Mouse (Mus musculus) midbrain, embryonic 10.5 days (tissue): ENCODE measurements around the gene Btaf1. TPM values are rescaled to one million over a fixed set of nuclear protein-coding genes. Genes with fewer than 3 reads are reported as not detected.
"Not testable (repeated sequence)": the region's sequence is repeated elsewhere in the genome, so short reads cannot be mapped to it uniquely, and the experiment has no call there.

ENCODE experiments used
- DNase-seq: peaks from one replicate; pipeline ENCODE4 v3.0.0-alpha.2; 2017; ENCODE audit warnings: low spot score
- H3K27ac ChIP-seq: fragments of 300-500 bp; sonication (generic); replicated peaks from 2 replicates; pipeline ENCODE4 v1.5.1; 2016; ENCODE audit warnings: mild to moderate bottlenecking
- H3K27me3 ChIP-seq: fragments of 300-500 bp; sonication (generic); 2 replicates; pipeline ENCODE4 v1.6.1; 2016; ENCODE audit warnings: low read depth, mild to moderate bottlenecking; ENCODE audit not compliant: poor library complexity, severe bottlenecking
- H3K36me3 ChIP-seq: fragments of 300-500 bp; sonication (generic); 2 replicates; pipeline ENCODE4 v1.6.1; 2016; ENCODE audit warnings: mild to moderate bottlenecking, moderate library complexity
- H3K4me1 ChIP-seq: fragments of 300-500 bp; sonication (generic); 2 replicates; pipeline ENCODE4 v1.6.1; 2016
- H3K4me3 ChIP-seq: fragments of 300-500 bp; sonication (generic); 2 replicates; pipeline ENCODE4 v1.5.1; 2016; ENCODE audit warnings: mild to moderate bottlenecking, moderate library complexity
- H3K9me3 ChIP-seq: fragments of 300-500 bp; sonication (generic); replicated peaks from 2 replicates; pipeline ENCODE4 v1.6.1; 2016; ENCODE audit warnings: mild to moderate bottlenecking
- WGBS: fragments of 180-500 bp; shearing (Covaris S2); methylation state at CpG from one replicate; pipeline ENCODE4 v1.1.7; 2016; 5-methylcytosine and 5-hydroxymethylcytosine counted together
- polyA plus RNA-seq: library from polyadenylated mRNA; unstranded; fragments of >200 nt; fragmentation: Nextera tagmentation; extraction: Ambion mirVana; gene quantifications from 2 replicates; pipeline ENCODE4 v1.2.1, GENCODE M21; 2016

Btaf1 gene
- polyA plus RNA-seq, 1 experiment from 2014 or later, result 19.2 TPM

DNA sequence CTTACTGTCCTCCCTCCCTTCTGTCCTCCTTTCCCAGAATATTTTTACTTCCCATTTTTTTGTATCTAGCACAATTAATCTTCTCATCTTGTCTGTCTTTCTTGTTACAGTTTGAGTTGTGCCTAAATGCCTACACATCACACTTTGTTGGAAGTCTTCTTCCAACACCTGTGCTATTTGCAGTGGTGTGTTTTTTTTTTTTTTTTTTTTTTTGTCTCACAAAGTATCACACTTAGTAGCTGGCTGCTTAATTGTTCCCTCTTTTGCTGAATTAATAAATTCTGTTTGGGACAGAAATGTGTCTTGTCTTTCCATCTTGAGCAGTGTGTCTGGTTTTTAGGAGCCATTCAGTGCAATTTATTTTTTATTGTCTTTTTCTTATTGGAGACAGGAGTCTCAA is 3.9 kb downstream of the Btaf1 start:
- Histone ChIP-seq H3K9me3 (no peaks in the 10 kb centered on the region), H3K4me3 (no peak overlapping the region), H3K36me3 (peaks cover 6% of the 10 kb centered on the region; the same call in 1 of the 2 replicates), H3K4me1 (peaks cover 23% of the 10 kb centered on the region), H3K27me3 (no peaks in the 10 kb centered on the region), H3K27ac (no peak overlapping the region)
- no peak for DNase-seq

DNA sequence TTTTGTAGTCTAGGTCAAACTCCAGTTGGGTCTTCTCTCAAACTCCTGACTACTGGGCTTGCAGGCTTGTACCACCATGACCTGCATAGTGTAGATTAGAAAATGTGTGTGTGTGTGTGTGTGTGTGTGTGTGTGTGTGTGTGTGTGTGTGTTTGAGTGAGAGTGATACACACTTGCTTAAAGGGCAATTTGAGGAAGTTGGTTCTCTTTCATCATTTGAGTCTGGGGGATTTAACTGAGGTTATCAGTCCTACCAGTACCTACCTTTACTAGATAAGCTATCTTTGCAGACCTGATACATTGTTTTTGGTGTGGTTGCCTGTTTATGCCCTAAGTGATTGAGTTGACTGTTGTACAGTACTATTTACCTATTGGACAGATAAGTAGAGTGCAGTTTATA is 6.2 kb downstream of the Btaf1 start:
- DNase-seq, result no peak
- peaks cover 19% of the 10 kb centered on the region for H3K36me3 ChIP-seq
- peaks cover 12% of the 10 kb centered on the region for H3K4me1 ChIP-seq
- no peak overlapping the region for H3K27ac ChIP-seq
- no peaks in the 10 kb centered on the region for H3K27me3 ChIP-seq
- H3K4me3 ChIP-seq, result no peak overlapping the region
- H3K9me3 ChIP-seq, result no peaks in the 10 kb centered on the region

- Histone ChIP-seq H3K27ac (no peak overlapping the region), H3K9me3 (no peaks in the 10 kb centered on the region), H3K4me1 (peaks cover 7% of the 10 kb centered on the region; the same call in 1 of the 2 replicates), H3K27me3 (no peaks in the 10 kb centered on the region), H3K4me3 (no peak overlapping the region), H3K36me3 (peaks cover 19% of the 10 kb centered on the region)
- 85% methylated on average over 2 of the region's 2 CpGs for WGBS
- no peak for DNase-seq
Measured at GRCm38 (mm10) chr19:36932613-36933012, 6.7 kb downstream of the Btaf1 start.

DNA sequence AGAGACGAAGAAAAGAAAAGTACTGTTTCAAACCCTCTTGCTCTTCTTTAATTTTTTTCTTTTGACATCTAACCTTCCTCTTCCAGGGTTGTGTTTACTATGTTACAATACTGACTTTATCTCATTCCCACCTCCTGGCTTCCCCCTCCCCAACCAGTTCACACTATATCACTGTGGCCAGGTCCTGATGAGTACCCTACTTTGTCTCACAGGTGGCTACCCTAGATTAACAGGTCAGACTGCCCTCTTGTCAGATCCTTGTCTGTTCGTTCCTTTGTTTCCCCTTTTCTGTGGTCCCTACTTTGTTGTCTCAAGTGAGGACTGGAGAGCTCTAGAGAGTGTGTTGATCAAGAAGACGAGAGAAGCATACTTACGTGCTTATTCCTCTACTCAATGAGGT is 10.4 kb downstream of the Btaf1 start:
- peaks cover 24% of the 10 kb centered on the region for H3K36me3 ChIP-seq
- no peaks in the 10 kb centered on the region for H3K9me3 ChIP-seq
- H3K27me3 ChIP-seq, result no peaks in the 10 kb centered on the region
- no peak for DNase-seq
- 90% methylated on average over 4 of the region's 4 CpGs for WGBS
- no peak overlapping the region for H3K4me3 ChIP-seq
- no peak overlapping the region for H3K27ac ChIP-seq
- no peaks in the 10 kb centered on the region for H3K4me1 ChIP-seq

GRCm38 (mm10) chr19:36938008-36938407 is 12.1 kb downstream of the Btaf1 start:
- Histone ChIP-seq H3K4me1 (no peaks in the 10 kb centered on the region), H3K36me3 (peaks cover 27% of the 10 kb centered on the region), H3K9me3 (no peaks in the 10 kb centered on the region), H3K4me3 (no peak overlapping the region), H3K27ac (no peak overlapping the region), H3K27me3 (no peaks in the 10 kb centered on the region)
- DNase-seq, result no peak

- no peak overlapping the region for H3K27ac ChIP-seq
- H3K4me3 ChIP-seq, result no peak overlapping the region
- H3K9me3 ChIP-seq, result no peaks in the 10 kb centered on the region
- peaks cover 36% of the 10 kb centered on the region for H3K36me3 ChIP-seq
- no peaks in the 10 kb centered on the region for H3K27me3 ChIP-seq
- H3K4me1 ChIP-seq, result no peaks in the 10 kb centered on the region
- 91% methylated on average over 1 of the region's 1 CpGs for WGBS
- no peak for DNase-seq
Measured at GRCm38 (mm10) chr19:36940064-36940463, 14.2 kb downstream of the Btaf1 start.

DNA sequence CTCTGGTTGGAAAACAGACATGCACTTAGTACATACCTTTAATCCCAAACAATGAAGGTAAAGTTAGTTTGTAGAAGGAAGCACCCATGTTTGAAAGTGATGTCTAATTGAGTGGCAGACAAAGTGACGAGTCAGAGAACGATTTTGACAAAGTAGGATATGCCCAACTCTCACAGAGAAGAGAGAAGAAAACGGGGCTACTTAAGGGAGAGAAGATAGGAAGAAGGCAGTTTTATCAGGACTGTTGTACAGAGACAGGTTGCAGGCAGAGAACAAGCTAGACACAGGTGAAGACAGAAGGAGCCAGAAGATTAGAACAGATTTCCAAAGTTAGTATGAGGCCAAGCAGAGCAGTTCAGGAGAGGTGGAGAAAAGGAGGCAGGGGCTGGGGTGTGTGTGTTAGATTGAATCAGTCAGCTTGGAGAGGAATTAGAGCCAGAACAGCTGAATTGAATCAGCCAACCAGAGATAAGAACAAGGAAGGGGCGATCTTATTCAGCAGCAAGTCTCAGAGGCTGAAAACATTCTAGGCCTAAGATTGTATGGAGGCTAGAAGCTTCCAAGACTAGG is 27.8 kb downstream of the Btaf1 start:
- Histone ChIP-seq H3K4me1 (peaks cover 13% of the 10 kb centered on the region), H3K27ac (no peak overlapping the region), H3K9me3 (no peaks in the 10 kb centered on the region), H3K27me3 (no peaks in the 10 kb centered on the region), H3K36me3 (peaks cover 38% of the 10 kb centered on the region), H3K4me3 (no peak overlapping the region)
- no peak for DNase-seq
- 55% methylated on average over 4 of the region's 4 CpGs for WGBS

DNA sequence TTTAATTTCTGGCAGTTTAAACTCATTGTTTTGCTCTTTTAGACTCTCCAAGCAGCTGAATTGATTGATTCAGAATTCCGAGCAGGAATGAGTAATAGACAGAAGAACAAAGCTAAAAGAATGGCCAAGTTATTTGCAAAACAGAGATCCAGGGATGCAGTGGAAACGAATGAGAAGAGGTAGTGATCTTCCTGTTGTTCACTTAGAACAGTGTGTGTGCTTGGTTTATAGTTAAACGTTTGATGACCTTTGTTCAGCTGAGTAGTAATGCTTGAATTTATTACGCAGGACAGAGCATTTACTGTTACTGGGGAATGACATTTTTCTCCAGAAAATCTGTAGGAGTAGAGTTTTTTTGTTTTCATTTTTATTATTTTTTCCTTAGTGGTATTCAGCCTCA is 32.5 kb downstream of the Btaf1 start:
- H3K4me1 ChIP-seq, result peaks cover 9% of the 10 kb centered on the region
- WGBS, result 89% methylated on average over 4 of the region's 4 CpGs
- H3K36me3 ChIP-seq, result peaks cover 69% of the 10 kb centered on the region
- no peak overlapping the region for H3K27ac ChIP-seq
- H3K4me3 ChIP-seq, result no peak overlapping the region
- DNase-seq, result no peak
- H3K9me3 ChIP-seq, result no peaks in the 10 kb centered on the region
- H3K27me3 ChIP-seq, result no peaks in the 10 kb centered on the region

- H3K36me3 ChIP-seq, result peaks cover 88% of the 10 kb centered on the region
- no peaks in the 10 kb centered on the region for H3K27me3 ChIP-seq
- no peaks in the 10 kb centered on the region for H3K9me3 ChIP-seq
- DNase-seq, result no peak
- H3K4me3 ChIP-seq, result no peak overlapping the region
- H3K27ac ChIP-seq, result no peak overlapping the region
- WGBS, result 94% methylated on average over 1 of the region's 1 CpGs
- no peaks in the 10 kb centered on the region for H3K4me1 ChIP-seq
Measured at GRCm38 (mm10) chr19:36961320-36961719, 35.4 kb downstream of the Btaf1 start.

GRCm38 (mm10) chr19:36962544-36963260 is 36.8 kb downstream of the Btaf1 start:
- H3K27me3 ChIP-seq, DNase-seq, H3K27ac ChIP-seq, H3K9me3 ChIP-seq, H3K4me1 ChIP-seq, H3K4me3 ChIP-seq: not testable (repeated sequence)
- H3K36me3 ChIP-seq, result peaks cover 89% of the 10 kb centered on the region
- 85% methylated on average over 6 of the region's 6 CpGs for WGBS

DNA sequence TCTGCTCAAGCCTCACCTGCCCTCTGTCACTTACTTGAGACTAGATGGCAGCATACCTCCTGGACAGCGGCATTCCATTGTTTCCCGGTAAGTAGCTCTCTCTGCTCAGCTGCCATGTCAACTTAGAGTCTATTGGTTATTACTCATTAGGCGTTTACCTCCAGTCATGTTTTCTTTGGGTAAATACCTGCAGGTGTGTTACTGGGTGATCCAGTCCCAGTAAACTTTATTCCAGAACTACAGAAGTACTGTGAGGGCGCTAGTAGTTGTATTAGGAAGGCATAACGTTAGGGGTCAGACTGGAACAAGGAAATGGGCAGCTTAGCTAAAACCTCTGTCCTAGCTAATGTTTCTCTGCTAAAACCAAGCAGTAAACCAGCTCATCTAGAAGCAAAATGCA is 78.7 kb downstream of the Btaf1 start:
- H3K4me3 ChIP-seq, result no peak overlapping the region
- H3K27me3 ChIP-seq, result no peaks in the 10 kb centered on the region
- DNase-seq, result no peak
- 90% methylated on average over 5 of the region's 5 CpGs for WGBS
- H3K4me1 ChIP-seq, result no peaks in the 10 kb centered on the region
- H3K27ac ChIP-seq, result no peak overlapping the region
- H3K9me3 ChIP-seq, result no peaks in the 10 kb centered on the region
- H3K36me3 ChIP-seq, result peaks cover 97% of the 10 kb centered on the region

GRCm38 (mm10) chr19:37009878-37010281 is 84.0 kb downstream of the Btaf1 start:
- DNase-seq, result no peak
- WGBS, result 96% methylated on average over 3 of the region's 3 CpGs
- no peaks in the 10 kb centered on the region for H3K9me3 ChIP-seq
- no peak overlapping the region for H3K4me3 ChIP-seq
- peaks cover 100% of the 10 kb centered on the region for H3K36me3 ChIP-seq
- no peaks in the 10 kb centered on the region for H3K27me3 ChIP-seq
- no peaks in the 10 kb centered on the region for H3K4me1 ChIP-seq
- no peak overlapping the region for H3K27ac ChIP-seq

DNA sequence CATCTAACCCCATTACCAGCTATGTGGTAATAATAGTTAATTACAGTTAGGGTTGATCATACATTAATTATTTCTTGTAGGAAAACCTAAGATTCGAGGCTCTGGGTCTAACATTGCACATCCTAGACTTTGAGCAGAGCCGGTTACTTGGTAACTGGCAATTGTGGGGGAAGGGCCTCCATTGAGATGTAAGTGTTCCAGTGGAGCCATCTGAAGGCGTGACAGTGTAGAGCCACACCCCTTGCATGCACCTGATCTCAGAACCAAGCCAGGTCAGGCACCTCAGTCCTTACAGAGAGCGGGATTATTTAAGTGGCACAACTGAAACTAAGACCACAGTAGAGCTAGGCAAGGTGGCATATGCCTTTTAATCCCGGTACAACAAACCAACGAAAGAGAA is 87.6 kb downstream of the Btaf1 start:
- Histone ChIP-seq H3K4me3 (no peak overlapping the region), H3K36me3 (peaks cover 66% of the 10 kb centered on the region), H3K9me3 (peaks cover 12% of the 10 kb centered on the region), H3K27ac (no peak overlapping the region), H3K4me1 (peaks cover 5% of the 10 kb centered on the region), H3K27me3 (no peaks in the 10 kb centered on the region)
- WGBS, result 93% methylated on average over 6 of the region's 6 CpGs
- DNase-seq, result no peak
